Mouse (Mus musculus) 3134 (cell line): ENCODE results near the gene Itpr2.
A peak's percentile ranks its signal among the peaks of the same experiment; 100 is the strongest.

Source experiments
- DNase-seq: peaks from one replicate; pipeline ENCODE4 v3.0.0-alpha.2; 2011; ENCODE audit warnings: low spot score; ENCODE audit not compliant: insufficient read length; ENCODE audit errors: extremely low read depth

The Itpr2 gene

DNA sequence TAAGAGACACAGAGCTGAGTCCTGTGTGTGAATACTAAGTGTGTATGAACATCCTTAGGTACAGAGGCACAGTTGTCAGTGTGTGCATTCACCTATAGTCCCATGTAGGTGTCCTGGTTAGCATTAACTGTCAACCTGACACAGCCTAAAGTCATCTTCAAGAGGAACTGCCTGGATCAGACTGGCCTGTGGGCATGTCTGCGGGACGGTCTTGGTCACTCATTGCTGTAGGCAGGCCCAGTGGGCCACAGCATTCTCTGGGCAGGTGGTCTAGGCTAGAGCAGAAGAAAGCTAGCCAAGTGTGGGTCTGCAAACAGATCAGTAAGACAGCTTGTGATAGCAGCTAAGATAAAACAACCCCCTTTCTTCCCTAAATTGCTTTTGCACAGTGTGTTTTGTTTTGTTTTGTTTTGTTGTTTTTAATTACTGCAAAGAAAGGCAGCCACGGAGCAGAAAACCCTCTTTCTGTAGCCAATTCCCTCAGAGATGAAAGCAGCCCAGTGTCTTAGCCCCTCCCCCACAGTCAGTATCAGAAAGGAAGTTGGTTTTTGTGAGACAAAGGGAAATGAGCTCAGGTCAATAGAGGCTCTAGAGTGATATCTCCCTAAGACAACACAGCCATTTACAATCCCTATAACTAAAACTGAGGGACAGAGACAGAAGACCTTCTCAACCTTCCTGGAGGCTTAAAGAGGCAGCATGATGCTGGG is 422.1 kb downstream of the Itpr2 start:
- no peak for DNase-seq

DNA sequence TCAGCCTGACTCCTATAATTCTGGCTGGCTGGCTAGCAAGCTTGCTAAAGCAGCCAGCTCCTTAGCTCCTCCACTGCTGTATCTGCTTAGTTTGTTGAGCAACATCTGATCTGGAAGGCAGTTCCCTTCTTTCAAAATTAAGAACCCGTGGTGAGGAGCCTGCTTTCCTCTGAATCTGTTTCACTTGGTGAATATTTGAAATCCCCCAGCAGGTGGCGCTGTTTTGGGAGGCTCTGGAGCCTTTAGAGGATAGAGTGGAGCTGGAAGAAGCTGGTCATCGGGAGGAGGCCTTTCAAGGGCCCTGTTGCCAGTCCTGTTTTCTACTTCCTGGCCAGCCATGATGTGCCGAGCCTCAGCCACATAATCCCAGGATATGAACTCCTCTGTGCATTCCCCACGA is 422.8 kb downstream of the Itpr2 start:
- DNase-seq: peak; percentile 50

DNA sequence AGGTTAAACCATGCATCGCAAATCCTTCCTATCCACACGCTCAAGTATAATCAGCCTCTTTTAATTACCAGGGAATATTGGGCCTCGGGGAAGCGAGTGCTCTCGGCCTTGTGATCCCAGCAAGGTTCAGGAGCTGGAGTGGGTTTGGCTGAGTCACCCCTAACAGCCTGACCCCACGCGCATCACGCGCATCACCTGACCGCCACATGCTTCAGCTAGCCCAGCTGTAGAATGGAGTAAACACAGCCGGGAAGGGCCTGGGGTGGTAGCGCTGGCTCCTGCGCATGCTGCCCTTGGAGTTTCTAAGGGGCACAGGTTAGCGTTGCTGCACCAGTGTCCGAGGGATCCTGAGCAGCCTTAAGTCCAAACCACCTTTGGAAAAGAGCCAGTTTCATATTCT is 423.9 kb downstream of the Itpr2 start:
- no peak for DNase-seq

DNA sequence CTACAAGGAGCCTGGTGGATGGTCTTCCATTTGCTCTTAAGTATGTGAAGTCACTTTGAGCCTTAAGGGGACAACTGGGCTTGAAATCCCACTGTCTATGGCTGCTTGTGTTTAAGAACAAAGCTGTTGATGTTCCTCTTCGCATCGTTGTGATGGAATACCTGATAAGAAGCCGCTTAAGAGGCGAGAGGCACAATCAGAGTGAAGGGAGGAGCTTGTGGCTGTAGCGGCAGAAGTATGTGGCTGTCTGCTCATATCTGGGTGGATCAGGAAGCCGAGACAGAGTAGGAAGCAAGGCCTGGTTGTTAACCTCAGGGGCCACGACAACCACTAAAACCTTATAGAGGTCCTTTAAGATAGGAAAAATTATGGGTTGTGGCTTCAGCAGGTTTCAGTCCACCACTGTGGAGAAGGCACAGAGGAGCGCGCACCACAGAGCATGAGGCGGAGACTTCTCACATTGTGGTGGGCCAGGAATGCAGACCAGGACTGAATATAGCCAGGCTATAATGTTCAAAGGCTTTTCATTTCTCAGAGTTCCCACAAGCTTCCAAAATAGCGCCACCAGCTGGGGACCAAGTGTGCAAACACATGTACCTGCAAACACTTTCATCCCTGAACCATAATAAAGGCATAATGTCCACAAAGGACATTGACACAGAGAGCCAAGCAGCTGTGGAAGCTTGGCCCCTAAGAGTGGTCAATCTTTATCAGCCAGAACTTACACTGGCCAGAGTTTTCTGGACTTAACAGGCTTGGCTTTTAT is 424.7 kb downstream of the Itpr2 start:
- no peak for DNase-seq

DNA sequence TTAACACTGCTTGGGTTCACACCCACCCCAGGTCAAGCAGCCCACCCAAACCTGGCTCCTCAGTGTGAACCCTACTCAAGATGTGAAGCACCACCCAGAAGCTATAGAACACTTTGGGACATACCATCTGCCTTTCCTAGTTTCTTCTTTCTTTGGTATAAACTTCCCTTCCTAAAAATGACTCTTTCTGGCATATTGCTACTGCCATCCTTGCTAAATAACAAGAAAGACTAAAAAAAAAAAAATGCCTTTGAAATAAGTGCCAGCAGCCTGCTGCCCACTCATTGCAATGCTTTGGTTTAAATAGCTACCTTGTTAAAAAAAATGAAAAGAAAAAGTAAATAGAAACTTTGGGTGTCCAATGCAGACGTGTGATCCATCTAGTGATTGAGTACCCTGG is 429.2 kb downstream of the Itpr2 start:
- no peak for DNase-seq

DNA sequence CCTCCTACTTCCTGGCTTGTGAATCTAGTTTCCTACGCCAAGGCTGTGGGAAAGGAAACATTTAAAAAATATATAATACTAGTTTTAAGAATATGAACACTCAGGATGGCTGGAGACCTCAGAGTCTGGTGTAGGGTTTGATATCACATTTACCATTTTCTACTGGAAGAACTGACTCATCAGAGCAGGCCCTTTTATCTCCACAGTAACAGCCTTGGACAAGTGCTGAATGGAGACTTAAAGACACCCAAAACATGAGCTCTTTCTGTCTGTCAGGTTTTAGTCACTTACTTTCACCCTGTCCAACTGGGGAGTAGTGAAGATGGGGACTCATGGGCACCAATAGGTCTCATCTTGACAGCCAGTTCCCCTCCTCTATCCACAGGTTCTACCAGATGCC is 430.1 kb downstream of the Itpr2 start:
- no peak for DNase-seq
